Mouse (Mus musculus): ENCODE measurements around the gene Ctag2.

Gene Ctag2

GRCm38 (mm10) chrX:65047344-65047743 is at the start of gene Ctag2:
Ctag2 (plus strand) TSS chrX:65047644.
- DNase-seq (ENCODE audit: low spot score in 2 of 2) = no peak
